Mouse (Mus musculus) mesoderm, embryonic 11.5 days (tissue): ENCODE measurements around the gene Nlrx1.

Source experiments
- DNase-seq: peaks from one replicate; pipeline ENCODE4 v3.0.0-alpha.2; 2012; ENCODE audit warnings: low read depth, low spot score

Nlrx1 gene

DNA sequence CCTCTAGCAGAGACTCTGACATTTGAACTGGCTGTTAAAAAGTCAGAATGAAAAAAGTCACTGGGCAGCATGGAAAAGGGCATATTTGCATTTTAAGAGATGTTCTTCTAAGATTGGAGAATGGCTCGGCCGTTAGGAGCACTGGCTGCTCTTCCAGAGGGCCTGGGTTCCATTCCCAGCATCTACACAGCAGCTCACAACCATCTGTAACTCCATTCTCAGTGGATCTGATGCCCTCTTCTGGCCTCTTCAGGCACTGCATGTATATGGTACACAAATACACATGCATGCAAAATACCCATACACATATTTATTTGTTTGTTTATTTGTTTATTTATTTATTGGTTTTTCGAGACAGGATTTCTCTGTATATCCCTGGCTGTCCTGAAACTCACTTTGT, 678 bp upstream of the Nlrx1 start:
- no peak for DNase-seq

DNA sequence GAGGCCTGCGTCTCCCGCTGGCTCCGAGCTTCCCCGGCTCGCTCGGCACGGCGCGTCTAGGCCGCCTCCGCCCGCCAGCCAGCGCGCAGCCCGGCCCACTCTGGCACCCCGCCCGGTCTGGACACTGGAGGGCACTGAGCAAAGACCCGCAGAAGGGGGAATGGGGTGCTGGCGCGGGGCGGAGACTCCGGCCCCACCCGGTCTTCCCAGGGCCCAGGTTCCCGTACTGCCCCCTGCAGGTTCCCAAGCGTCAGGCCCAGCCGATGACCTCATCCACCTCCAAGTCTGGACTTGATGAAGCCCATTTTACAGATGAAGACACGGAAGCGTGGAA, 405 bp downstream of the Nlrx1 start:
- peak; percentile 81 for DNase-seq

DNA sequence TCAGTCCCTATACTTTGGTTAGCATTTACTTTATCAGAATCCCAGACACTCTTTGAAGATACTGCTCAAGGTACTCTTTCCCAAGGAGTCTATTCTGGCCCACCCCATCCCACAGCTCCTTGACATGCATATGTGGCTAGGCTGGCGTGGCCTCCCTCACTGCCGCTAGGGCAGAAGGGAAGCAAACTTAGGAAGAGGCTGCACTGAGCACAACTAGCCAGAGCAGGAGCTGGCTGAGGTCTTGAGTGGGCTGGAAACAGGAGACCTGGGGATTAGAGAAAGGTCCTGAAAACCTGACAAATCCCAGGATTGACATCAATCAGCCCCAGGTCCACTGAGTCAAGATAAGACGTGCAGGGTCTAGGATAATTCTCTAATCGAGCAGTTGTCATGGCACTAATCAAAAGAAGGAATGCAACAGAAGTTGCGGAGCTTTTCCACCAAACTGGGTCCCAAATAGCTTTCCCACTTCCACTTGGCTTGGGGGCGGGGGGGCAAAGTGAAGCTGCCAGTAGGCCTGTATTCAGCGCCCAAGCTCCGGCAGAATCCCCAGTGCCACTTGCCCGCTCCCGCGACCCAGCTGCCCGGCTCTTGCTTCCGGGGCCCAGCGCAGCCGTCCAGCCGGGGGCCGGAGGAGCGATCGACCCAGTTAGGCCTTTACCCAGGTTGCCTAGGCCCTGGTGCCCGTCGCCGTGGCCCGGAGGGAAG, 926 bp downstream of the Nlrx1 start:
- DNase-seq: no peak

DNA sequence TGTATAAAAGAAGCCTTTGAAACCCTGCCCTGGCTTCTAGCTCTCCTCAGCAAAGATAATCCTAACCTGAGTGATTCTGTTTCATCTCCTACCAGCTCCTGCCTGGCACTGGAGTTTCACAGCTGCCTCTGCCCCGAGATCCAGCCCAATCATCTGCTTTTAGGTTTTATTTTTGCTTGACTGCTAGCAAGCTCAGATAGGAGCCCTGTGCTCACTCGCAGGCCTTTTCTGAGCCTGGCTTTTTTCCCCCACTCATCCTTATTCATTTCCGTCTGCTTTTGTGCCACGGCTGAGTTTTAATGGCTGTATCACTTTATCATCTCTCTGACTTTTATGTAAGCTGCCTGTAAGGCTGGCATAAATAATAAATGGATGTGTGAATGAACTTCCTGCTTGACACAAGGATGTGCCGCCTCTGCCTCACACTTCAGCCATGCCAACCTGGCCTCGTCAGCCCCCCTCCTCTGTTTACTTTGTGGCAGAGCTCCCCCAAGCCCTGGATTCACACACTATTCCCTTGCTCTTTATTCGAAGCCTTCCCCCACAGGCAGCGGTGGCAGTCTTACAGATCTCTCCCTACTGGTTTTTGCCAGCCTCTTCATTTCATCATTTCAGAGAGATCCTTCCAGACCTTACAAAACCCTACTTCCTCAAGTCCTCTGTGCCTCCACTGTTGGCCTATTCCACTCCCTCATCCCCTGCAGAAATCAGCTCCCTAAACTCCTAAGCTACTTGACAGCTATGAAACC, 1.7 kb downstream of the Nlrx1 start:
- DNase-seq: no peak

DNA sequence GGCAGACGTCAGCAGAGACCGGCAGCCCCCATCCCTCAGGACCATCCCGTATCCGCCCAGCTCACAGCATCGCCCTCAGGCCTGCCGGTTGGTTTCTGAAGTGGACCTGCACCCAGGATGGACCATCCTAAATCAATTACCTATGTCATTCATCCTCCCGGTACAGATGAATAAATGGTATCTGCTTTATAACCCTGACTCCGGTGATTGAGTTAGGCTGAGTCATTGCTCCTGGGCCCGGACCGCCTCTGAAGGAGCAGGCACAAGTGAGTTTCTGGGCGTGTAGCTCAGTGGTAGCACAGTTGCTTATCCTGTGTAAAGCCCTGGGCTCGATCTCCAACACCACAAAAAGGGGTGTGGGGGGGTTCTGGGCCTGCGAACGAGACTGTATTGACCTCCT, 7.0 kb downstream of the Nlrx1 start:
- DNase-seq: no peak

DNA sequence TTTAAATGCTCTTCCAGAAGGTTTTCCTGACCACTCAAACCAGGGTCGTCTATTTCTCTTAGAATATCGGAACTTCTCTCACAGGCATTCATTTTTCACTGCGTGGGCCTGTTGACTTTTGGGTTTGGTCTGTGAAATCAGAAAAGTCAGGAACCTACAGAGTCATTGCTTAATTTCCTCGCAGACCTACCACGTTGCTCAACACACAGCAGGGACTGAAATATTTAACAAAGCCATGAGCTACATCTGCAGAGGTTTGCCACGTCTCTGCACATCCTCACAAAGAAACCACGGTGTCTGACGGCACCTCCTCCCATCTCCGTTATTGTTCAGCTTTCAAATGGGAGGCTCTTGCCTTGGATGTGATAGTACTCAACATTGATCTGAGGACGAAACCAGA, 9.4 kb downstream of the Nlrx1 start:
- no peak for DNase-seq

DNA sequence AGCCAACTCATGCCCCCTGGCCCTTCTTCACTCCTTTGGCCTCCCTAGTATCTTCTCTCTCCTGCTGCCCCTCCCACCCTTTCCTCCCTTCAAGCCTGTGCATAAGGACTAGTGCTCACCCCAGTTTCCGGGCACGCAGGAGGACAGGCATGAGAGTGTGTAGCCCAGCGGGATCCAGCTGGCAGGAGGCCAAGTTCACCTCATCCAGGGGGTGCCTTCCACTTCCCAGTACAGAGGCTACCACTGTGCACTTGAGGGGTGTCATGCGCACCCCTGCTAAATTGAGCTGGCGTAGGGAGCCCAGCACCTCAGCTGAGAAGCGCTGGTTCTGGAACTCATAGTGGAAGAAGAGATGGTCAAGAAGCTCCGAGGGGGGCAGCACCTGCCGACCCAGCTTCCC, 12.2 kb downstream of the Nlrx1 start:
- DNase-seq: no peak

DNA sequence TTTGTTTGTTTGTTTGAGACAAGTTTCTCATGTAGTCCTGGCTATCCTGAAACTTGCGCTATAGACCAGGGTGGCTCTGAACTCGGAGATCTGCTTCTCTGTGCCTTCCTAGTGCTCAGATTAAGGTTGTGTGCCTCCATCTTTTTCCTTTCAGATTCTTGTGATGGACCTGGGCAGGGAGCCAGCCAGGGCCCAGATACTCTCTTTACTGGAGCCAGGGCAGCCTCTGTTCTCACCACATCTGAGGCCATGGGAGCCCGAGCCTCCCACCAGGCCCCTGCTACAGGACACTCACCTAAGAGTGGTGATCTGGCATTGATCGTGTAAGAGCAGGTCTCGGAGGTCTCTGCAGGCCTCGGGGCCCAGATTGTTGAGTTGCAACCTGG, 13.3 kb downstream of the Nlrx1 start:
- DNase-seq: no peak

DNA sequence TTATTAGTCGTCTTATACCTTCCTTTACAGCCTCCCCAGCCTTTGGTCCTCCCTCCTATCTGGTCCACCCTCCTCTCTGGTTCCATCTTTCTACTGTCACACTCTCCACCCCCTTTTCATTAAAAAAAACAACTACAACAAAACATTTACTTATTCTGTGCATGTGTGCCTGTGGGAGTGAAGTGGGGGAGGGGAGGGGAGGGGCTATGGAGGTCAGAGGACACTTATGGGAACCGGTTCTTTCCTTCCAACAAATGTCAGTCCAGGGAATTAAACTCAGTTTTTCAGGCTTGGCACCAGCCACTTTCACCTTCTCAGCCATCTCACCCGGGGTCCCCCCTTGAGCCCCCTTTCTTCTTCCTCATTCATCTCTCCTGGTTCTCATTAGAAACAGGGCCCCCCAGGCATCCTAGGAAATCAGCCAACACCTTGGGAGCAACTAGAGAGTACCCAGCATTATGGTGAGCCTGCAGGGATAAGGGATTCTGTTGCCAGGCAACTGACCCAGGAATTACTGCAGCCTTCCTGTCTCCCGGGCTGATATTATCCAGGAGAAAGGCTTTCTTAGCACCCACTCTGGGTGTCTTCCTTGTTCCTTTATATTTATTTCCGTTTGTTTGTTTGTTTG, 13.8 kb downstream of the Nlrx1 start:
- DNase-seq: peak; percentile 28

DNA sequence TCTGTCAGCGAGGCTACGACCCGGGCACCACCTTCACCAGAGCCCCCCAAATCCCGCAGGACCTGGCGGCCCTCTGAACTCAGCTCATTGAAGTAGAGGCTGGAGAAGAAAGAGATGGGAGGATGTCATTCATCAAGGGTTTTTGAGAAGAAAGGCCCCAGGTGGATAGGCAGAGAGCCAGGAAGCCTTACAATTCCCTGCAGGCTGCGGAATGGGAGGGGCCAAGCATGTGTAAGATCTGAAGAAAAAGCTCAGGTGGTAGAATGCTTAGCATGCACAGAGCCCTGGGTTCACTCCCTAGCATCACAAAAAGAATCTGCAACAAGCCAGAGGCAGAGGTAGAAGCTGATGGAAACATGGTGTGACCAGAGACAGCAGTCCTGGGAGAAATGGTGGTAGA, 15.0 kb downstream of the Nlrx1 start:
- no peak for DNase-seq

DNA sequence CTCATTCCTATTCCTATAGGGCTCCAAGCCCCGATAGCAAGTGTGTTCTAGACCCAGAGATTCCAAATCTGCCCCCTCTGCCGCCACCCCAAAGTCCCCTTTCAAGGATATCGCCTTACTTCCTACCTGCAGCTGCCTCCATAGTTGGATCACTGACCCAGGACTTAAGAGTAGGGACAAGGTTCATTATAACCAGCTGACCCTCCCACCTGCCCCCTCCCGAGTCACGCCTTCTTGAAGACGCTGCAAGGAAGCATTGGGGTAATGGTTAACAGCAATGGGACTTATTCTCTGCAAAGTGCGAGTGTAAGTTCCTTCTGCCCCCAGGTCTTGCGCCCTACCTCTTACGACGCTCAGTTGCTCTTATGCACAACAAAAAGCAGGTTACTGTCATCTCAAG, 17.1 kb downstream of the Nlrx1 start, which contains the start of gene Pdzd3:
Gene Pdzd3, minus strand, starts transcription at position 158 of the 400 bp plus-strand sequence.
- no peak for DNase-seq

DNA sequence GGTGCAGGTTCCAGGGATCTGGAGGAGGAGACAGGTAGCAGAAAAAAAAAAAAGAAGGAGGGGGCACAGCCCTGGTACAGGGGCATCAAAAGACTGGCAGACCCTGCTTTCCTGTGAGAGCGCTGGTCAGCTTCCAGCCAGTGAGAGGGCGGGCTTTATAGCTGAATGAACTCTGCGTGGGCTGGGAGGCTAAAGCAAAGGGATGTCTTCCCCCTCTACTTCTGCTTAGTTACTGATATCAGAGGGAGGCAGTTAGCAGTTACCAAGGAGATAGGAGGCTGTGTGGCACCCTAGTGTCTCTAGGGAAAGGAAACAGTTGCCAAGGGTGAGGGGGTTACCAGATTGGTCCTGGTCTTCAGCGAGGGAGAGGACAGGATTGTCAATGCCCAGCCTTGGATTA, 18.0 kb downstream of the Nlrx1 start:
- DNase-seq: no peak

DNA sequence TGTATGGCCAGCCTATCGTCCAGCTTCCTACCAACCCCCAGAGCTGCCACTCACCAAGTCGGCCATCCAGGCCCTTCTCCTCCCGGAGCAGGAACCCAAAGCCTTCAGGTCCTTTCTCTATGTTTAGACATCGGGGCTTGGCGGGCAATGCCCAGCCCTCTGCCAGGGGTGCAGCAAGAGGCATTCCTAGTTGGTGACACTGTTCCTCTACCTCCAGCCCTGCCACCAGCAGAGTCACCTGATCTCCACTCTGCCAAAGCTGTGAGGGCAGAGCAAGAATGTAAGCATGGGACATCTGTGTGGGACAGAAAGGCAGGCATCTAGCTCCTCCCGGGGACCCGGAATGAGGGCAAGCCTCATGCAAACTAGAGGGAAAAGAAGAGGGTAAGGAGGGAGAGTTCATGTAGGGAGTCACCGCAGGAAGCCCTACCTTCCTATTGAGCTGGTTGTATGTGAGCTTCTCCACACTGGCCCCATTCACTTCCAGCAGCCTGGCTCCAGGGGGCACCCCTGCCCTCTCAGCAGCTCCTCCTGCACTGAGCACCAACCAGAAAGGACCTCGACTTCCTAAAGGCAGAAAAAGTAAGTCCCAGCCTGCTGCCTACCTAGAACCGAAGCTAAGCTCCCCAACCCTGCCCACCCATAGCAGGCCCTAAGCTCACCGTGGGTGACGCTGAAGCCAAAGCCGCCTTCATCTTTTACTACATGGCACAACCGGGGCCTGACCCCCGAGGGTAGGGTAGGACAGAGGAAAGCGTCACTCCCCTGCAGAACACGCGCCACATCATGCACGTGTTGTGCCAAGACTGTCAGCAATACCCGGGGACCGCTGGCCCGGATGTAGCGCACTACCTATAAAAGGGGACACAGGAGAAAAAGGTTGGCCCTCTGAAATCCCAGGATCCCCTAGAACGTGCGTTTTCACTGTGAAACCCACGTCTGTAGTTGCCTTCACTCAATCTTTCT, 18.9 kb downstream of the Nlrx1 start:
- peak; percentile 34 for DNase-seq

DNA sequence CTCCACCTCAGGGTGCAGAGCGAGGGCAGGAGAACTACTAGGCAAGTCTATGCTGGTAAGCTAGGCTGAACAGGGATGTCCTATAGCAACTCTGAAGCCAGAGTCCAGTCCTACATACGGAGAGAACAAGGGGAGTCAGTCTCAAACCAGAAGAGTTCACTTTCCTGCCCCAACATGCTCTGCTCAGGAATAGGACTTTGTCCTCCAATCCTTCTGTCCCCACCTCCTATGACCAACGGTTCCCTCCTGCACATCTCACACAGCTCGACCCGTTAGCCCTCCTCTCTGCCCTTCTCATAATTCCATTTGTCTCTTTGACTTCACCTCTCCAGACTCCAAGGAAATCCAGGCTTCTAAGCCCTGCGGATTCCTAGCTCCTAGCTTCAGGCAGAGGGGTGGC, 20.5 kb downstream of the Nlrx1 start:
- DNase-seq: no peak

DNA sequence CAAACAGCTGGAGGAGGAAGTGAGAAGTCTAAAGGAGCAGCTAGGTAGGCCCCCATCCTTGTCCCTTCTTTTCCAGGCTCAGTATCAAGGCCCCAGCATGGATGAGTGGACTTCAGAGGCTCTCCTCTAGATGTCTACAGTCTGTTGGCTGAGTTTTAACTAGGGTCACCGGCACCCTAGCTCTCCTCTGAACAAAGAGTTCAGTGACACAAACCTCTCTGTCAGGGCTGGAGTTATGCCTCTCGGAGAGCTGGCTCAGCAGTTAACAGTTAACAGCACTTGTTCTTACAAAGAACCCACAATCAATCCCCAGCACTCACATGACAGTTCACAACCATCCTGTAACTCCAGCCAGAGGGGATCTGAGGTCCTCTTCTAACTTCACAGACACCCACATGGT, 24.8 kb downstream of the Nlrx1 start:
- no peak for DNase-seq

DNA sequence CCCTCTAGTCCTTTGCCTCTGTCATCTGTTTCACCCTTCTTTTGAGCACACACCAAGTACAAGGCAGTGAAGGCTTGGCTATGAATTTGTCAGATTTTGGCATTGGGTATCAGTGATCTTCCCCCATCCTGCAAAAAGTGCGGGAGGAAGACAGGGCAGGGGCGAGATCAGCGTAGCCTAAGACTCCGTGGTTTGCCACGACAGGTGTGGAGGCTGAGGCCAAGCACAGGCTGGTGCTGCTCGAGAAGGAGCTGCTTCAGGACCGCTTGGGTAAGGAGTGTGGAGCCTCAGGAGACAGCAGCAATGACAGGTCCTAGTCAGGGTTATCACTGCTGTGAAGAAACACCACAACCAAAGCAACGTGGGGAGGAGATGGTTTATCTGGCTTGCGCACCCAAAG, 27.0 kb downstream of the Nlrx1 start:
- no peak for DNase-seq

DNA sequence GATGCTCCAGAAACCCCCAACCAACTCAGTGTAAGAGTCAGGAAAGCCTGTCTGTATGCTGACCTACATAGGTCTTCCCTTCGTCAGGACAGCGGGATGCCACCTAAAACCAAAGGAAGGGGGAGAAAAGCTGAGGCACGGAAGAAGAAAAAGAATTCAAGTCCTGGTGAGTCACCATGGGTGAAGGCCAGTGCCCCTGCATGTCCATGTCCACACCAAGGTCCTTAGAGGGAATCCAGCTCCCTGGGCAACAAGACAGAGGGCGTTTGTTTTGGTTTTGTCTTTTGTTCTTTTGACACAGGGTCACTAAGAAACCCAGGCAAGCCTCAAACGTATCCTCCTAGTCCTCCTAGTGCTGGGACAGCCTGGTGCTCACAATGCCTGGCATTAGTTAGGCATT, 27.5 kb downstream of the Nlrx1 start:
- DNase-seq: no peak

DNA sequence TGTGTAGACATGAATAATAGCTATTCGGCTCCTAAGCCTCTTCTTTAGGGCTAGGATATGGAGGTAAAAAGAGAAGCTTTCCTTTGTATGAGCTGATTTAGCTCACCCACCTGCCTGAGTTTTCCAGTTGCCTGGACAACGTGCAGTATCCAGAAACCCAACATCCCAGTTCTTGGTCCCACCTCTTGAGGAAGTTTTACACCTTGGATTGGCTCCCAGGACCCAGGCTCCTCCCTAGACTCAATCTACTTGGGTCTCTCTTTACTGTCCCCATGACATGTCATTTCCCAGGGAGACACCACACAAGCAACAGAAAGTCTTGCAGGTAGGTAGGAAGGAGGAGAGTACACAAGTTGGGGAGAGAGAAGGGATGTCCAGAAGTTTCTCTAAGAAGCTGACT, 28.0 kb downstream of the Nlrx1 start, which contains the start of gene Ccdc153:
Gene Ccdc153, plus strand, starts transcription at position 278 of the 400 bp plus-strand sequence.
- no peak for DNase-seq

DNA sequence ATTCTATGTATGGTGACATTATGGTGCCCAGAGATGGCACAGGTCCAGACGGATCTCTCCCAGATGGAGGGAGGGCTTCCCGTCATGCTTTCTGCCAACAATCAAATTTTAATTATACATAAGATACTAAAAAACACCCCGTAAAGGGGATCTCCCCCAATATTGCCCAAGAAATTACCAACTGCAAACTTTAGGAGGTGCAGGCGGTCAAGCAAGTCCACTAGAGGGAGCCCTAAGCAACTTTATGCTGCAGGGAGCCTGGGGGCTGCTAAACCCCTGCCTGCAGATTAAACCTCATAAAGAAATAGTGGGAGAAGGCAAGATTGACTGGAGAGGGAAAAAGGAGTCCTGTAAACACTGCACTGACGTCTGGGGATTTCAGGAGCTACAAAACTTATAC, 29.0 kb downstream of the Nlrx1 start:
- DNase-seq: peak; percentile 76

DNA sequence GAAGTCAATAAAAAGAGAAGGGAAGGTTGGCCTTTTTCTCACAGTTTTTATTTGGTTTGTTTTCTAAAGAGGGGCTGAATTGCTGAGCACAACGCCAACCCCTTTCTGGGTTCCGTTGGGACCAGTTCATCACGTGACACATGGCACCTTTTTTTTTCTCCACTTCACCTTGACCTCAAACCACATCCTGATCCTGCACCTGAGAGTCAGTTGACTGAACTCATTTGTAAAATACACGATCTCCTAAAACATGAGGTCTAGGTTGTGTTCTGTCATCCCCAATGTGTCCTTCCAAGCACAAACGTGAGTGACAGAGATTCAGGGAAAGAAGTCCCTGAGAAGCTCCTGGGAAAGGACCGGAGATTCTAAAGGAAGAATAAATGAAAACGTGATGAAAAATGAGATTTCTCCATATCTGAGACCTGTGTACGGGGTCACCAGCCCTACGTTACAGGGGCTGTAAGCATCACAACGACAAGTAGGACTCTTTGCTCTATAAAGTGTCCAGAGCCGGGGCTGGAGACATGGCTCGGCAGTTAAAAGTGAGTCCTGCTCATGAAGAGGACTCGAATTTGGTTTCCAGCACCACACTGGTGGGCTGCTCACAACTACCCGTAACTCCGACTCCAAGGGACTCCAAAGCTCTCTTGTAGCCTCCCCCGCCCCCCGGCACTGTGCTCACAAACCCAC, 29.8 kb downstream of the Nlrx1 start:
- no peak for DNase-seq

DNA sequence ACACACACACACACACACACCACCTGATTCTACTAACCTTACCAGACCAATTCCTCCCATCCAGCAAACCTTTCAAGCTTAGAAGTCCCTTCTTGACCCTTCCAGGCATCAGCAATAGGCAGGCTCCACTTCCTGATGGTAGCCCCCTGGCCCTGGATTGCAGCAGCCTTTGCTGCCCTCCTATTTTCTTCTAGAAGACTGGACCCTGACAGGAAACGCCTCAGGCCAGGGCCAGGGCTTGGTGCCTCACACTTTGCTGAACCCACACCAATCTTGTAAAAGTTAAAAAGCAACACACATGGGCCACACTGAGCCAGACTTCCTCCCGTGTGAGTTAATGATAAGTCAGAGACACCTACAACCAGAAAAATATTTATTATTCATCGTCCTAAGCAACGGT, 31.3 kb downstream of the Nlrx1 start:
- DNase-seq: no peak
